Mouse (Mus musculus) telencephalon, adult 2 months (tissue): ENCODE measurements around the gene Trappc2l.

Source experiments
- DNase-seq: peaks from one replicate; pipeline ENCODE4 v3.0.0-alpha.2; 2011; ENCODE audit warnings: low read depth, low spot score

Gene Trappc2l

GRCm38 (mm10) chr8:122579196-122579595 lies 32.2 kb upstream of the Trappc2l start:
- DNase-seq = no peak

- no peak for DNase-seq
These were observed 30.5 kb upstream of the Trappc2l start for GRCm38 (mm10) chr8:122580926-122581325.

- no peak for DNase-seq
These were observed 26.5 kb upstream of the Trappc2l start for GRCm38 (mm10) chr8:122584981-122585380.

GRCm38 (mm10) chr8:122585411-122585891 lies 26.0 kb upstream of the Trappc2l start:
- no peak for DNase-seq

- no peak for DNase-seq
These were observed 25.3 kb upstream of the Trappc2l start for GRCm38 (mm10) chr8:122586171-122586570.

GRCm38 (mm10) chr8:122586749-122587148 lies 24.7 kb upstream of the Trappc2l start:
- DNase-seq = no peak

- no peak for DNase-seq
These were observed 18.2 kb upstream of the Trappc2l start for GRCm38 (mm10) chr8:122593240-122593639.

- DNase-seq = no peak
These were observed 17.5 kb upstream of the Trappc2l start for GRCm38 (mm10) chr8:122593783-122594507.

GRCm38 (mm10) chr8:122596031-122596430 lies 15.4 kb upstream of the Trappc2l start:
- no peak for DNase-seq

- no peak for DNase-seq
These were observed 10.8 kb upstream of the Trappc2l start for GRCm38 (mm10) chr8:122600666-122601065.

- DNase-seq = no peak
These were observed 6.8 kb upstream of the Trappc2l start for GRCm38 (mm10) chr8:122604640-122605039.

GRCm38 (mm10) chr8:122605367-122605766 lies 6.1 kb upstream of the Trappc2l start:
- peak; percentile 28 for DNase-seq

GRCm38 (mm10) chr8:122606810-122607209 lies 4.6 kb upstream of the Trappc2l start:
- DNase-seq = no peak

GRCm38 (mm10) chr8:122610209-122610608 lies 1.2 kb upstream of the Trappc2l start:
- DNase-seq = no peak

- no peak for DNase-seq
These were observed 695 bp upstream of the Trappc2l start for GRCm38 (mm10) chr8:122610612-122611277.

- no peak for DNase-seq
These were observed 4.9 kb downstream of the Trappc2l start for GRCm38 (mm10) chr8:122616181-122616905.

- DNase-seq = no peak
These were observed 6.6 kb downstream of the Trappc2l start for GRCm38 (mm10) chr8:122617947-122618546.

GRCm38 (mm10) chr8:122618660-122619378 lies 7.4 kb downstream of the Trappc2l start:
- no peak for DNase-seq

- DNase-seq = no peak
These were observed 9.0 kb downstream of the Trappc2l start for GRCm38 (mm10) chr8:122620446-122620845.

- DNase-seq = no peak
These were observed 11.3 kb downstream of the Trappc2l start, which contains the start of gene Pabpn1l for GRCm38 (mm10) chr8:122622727-122623126. TSS of gene Pabpn1l (minus strand) at chr8:122622739.
